Mouse (Mus musculus) CH12.LX (cell line): Measurements from ENCODE around the gene Stx8.

ENCODE experiments used
- BHLHE40 ChIP-seq: IDR thresholded peaks from 2 replicates; pipeline ENCODE4 v1.6.1; 2011; ENCODE audit warnings: mild to moderate bottlenecking, low read depth, low read length, improper control_type of control experiment
- CTCF ChIP-seq, 2 experiments: IDR thresholded peaks in 1 of 2; conservative IDR thresholded peaks in 1 of 2; 2 replicates each; pipeline ENCODE4 v1.5.1; 2011 to 2012; ENCODE audit warnings: low read depth in 2 of 2, low read length in 2 of 2, improper control_type of control experiment in 1 of 2, inconsistent platforms in 1 of 2, mild to moderate bottlenecking in 1 of 2, moderate library complexity in 1 of 2
- GABPA ChIP-seq: IDR thresholded peaks from 2 replicates; pipeline ENCODE4 v1.6.1; 2012; ENCODE audit warnings: low read depth, low read length, improper control_type of control experiment, inconsistent platforms; ENCODE audit not compliant: insufficient replicate concordance
- KAT2A ChIP-seq: IDR thresholded peaks from 2 replicates; pipeline ENCODE4 v1.6.1; 2012; ENCODE audit warnings: low read length, improper control_type of control experiment, inconsistent platforms; ENCODE audit not compliant: insufficient replicate concordance

DNA sequence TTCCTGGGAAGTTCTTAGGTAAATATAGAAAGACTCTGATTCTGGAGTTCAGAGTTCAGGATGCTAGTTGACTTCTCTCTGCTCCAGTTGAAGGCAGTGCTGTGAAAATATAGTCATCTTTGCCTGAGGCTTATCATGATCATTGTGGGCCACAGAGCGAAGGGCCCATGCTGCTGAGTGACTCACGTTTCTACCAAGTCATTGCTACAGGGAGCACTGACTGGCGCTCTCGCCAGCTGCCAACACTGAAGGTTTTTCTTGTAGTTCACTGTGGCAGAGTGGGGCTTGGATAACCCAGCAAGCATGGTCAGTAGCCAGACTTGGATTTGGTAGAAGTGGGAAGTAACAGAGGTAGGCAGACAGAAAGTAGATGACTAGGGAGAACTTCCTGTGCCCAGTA, 85.3 kb downstream of the Stx8 start:
- TF ChIP-seq BHLHE40, result no peak
- no peak for TF ChIP-seq GABPA
- no peak for TF ChIP-seq KAT2A
- TF ChIP-seq CTCF (conservative IDR thresholded peaks at IDR 0.05 in 1 of 2, IDR thresholded peaks at IDR 0.05 in 1 of 2; ENCODE audit: low read depth in 2 of 2, low read length in 2 of 2), result no peak
